Mouse (Mus musculus) fibroblast of lung, adult 2 months (primary cell): ENCODE data around the gene Gm8909.
A peak's percentile ranks its signal among the peaks of the same experiment; 100 is the strongest.
"Not testable (repeated sequence)": the region's sequence is repeated elsewhere in the genome, so short reads cannot be mapped to it uniquely, and the experiment has no call there.

ENCODE experiments used
- DNase-seq: peaks from one replicate; pipeline ENCODE4 v3.0.0-alpha.2; 2011; ENCODE audit warnings: low read depth

The Gm8909 gene

DNA sequence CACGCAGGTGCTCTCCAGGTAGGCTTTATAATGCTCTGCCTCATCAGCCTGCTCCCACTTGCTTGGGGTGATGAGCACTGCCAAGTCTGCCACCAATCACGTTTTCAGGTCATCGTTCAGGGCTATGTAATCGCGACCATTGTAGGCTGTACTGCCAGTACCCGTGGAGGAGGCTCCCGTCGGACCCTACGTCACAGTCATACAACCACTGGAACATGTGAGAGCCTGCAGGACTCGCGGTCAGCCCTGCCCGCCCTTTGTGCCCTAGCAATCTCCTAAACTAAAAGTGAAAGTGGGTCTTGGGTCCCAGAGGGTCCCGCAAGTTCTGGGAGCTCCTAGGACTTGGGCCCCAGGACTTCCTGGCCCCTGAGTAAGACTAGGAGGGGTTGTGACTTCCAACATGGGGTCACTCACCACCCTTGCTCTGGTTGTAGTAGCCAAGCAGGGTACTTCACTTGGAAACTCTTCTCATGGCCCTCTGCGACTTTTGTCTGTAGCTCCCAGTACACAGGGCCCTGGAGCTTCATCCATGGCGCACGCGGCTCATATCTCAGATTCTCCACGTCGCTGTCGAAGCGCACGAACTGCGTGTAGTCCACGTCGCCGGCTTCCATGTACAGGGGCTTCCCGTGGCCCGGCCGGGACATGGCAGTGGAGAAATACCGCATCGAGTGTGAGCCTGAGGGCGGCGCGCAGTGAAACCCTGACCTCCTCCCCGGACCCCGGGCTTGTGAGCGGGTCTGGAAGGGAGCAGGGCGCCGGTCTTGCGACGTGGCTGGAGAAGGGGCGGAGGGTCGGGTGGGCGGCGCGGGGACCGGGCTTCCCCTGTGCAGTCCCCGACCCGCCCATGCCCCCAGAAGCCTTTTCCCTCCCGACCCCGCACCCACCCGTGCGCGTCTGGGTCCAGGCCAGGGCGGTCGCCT, 6.9 kb downstream of the Gm8909 start:
- no peak for DNase-seq

DNA sequence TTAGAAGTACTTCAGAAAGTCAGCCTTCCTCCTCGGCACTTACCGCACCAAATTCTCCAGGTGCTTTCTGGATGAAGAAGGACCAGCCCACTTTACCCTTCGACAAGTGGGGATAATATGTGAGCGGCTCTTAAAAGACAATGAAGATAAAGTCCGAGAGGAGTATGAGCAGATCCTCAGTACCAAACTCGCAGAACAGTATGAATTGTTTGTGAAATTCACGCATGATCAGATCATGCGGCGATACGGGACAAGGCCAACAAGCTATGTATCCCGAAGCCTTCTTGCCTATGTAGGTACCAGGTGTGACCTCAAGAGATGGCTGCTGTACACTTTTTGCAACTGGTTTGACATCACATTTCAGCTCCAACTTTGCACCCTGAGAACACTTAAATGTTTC, 10.1 kb downstream of the Gm8909 start:
- DNase-seq, result not testable (repeated sequence)

DNA sequence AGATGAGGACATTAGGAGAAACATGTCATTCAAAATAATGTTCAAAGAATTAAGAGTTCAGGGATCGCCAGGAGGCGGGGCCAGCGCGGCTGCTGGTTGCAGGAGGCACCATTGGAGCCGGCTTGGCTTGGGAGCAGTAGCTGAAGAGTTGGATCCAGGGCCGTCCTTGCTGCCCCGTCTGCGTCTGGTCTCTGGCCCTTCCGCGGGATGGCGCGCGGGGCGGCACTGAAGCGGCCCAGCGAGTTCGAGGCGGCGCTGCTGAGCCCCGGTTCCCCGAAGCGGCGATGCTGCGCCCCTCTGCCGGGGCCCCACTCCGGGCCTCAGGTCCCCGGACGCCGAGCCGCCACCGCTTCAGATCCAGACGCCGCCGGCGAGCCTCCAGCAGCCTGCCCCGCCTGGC, 10.6 kb downstream of the Gm8909 start:
- DNase-seq, result not testable (repeated sequence)

DNA sequence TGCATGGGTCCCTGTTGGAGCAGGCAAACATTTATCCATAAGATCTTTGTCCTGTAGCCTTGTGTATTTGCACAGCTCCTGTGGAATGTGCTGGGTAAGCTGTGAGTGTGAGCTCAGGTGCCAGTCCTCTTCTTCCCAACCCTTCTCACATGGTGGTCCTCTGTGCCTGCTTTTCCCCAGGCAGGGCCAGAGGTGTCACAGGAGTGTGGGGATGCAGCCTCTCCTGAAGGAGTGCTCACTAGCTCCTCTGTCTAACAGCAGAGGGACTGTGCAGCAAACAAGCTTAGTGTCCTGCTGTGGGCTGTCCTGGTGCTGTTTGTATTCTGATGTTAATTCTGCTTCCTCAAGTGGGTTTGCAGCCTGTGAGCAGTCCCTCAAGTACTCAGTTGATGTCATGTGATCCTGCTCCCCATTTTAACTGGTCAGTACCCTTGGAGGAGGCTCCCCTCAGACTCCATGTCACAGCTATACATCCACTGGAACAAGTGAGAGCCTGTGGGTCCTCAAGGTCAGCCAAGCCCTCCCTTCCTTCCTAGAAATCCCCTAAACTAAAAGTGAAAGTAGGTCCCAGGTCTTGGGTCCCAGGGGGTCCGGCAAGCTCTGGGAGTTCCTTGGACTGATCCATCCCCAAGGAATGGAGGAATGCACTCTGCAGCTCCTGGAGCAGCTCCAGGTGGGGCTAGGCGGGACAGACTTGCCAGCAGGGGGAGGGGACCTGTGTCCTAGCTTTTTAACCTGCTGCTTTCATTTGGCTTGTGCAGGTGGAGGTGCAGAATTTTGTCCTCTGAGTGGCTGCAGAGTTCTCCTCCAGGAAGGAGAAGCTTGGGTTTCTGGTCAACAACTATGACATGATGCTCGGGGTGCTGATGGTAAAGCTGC, 13.8 kb downstream of the Gm8909 start:
- DNase-seq, result no peak

DNA sequence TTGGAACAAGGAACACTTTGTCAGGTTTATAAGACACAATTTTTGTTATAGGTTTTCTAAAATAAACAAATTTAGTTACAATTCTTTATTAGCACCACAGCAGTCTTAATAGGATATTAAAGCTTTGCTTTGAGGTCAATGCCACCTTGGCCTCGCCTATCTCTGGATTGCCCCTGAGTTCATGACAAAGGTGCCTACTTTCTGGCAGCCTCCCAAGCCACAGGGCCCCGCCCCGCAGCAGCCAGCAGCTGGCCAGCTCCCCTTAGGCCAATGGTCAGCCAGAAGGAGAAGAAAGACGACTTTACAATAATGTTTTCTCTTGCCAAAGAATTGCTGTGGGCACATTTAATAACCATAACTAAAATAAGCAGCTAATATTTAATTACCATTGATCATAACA, 17.1 kb downstream of the Gm8909 start:
- DNase-seq, result not testable (repeated sequence)

DNA sequence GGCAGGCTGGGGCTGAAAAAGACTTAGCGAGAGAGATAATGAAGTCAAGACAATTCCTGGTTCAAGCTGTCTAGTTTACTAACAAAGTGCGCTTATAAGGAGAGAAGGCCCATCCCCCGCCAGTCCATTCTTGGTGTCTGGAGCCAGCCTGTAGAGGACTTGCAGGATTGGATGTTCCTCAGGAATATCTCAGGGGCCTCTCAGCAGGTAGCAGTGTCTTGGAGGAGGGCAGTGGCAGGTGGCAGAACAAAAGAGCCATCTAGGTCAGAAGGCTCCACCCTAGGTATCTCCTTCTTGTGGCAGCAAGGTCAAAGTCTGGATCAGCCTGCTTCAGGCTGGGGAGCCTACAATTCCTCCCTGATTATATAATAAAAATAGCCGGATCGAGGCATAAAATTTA, 19.9 kb downstream of the Gm8909 start:
- DNase-seq, result not testable (repeated sequence)

DNA sequence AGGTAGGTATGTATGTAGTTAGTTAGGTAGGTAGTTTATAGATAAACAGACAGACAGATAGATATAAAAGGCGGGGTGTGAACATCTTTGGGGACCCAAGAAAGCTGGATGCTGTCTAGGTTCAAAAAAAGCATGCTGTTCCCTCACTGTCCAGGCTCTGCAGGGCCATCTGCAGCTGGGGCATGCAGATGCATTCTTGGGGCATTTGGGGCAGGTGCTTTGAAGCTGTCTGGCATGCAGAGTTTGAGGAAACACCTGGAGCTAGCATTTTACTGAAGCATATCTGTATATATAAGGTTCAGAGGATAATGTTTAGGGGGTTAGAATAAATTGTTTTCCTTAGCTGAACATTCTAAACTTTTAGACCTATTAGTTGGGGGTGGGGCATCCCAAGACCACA, 21.4 kb downstream of the Gm8909 start:
- DNase-seq, result not testable (repeated sequence)

DNA sequence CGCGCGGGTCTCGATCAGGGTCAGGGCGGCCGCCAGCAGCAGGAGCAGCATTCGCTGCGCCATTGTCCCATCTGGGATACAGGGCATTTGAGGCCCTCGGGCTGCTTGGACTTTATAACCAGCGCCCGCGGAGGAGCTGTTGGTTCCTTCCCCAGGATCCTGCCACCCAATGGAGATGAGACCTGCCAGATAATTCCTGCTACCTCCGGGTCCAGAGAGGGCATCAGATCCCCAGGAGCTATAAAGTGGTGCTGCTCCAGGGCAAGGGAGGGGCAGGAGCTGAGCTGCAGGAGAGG, 22.5 kb downstream of the Gm8909 start:
- not testable (repeated sequence) for DNase-seq

DNA sequence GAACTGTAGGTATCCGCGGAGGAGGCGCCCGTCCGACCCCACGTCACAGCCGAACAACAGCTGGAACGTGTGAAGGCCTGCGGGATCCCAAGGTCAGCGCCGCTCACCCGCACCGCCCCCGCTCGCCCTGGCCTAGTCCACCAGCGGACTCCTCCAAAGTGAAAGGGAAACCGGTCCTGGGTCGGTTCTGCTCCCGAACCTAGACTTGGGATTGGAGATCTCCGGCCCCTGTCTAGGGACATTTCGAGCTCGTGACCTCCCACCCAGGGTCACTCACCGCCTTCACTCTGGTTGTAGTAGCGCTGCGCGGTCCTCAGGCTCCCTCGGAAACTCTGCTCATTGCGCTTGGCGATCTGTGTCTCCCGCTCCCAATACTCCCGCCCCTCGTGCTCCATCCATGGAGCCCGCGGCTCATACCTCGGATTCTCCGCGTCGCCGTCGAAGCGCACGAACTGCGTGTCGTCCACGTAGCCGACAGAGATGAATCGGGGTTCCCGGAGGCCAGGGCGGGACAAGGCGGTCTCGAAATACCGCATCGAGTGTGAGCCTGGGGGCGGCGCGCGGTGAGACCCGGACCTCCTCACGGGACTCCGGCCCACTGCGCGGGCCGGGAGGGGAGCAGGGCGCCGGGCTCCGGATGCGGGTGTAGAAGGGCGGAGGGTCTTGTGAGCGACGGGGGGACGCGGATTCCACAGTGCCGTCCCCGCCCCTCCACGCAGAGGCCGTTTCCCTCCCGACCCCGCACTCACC, 23.1 kb downstream of the Gm8909 start:
- DNase-seq, result no peak

DNA sequence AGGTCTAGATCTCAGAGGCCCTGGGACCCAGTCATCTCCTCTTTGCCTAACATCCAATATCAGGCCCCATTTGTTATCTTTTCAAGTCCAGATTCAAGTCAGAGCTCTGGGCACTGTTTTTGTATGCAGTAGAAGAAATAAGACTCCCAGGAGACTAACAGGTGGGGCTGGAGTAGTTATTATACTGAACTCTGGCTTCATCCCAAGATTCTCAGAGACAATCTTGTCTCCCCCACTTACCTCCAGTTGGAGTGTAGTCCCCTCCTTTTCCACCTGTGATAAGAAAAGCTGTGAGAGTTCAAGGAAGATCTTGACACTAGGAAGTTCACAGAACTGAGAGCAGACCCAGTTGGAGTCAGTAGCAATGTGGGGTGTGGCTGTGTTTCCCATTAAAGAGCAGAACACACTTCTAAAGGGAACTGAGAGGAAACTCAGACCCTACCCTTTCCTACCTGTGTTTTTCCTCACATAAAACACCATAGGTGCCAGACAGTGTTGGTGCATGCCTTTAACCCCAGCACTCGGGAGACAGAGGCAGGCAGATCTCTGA, 32.0 kb downstream of the Gm8909 start:
- DNase-seq, result not testable (repeated sequence)

DNA sequence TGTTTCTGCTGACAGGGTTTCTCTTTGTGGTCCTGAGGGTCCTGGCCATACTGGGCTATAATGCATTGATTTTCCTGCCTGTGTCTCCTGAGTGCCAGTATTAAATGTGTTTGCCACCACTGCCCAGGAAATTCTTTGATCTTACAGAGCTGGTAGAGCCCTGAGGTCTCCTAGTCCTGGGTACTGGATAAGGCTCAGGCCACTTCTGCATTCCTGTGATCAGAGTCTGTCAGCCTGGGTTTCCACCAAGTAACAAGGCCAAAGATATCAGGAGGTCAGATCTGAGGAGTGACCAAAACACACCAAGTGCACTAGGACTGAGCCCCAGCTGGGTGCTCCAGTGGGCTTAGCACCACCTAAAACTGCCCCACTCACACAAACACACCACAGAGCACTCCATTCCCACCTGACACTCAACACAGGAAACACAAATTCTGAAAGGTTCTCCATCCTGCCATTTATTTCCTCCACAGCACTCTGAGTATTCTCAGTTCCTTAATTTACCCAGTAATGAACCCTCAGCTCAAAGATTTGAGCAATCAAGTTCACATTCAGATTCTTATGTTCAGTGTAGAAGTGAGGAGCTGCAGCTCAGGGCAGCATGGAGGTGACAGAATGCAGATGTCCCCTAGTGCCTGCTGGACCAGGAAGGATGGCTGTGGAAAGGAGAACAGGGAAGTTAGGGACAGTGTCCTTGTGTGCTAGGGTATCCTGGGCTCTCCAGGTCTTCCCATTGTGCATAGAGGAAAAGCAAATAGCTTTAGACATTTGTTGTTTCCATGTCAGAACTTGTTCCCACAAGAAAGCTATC, 32.7 kb downstream of the Gm8909 start:
- DNase-seq, result not testable (repeated sequence)

DNA sequence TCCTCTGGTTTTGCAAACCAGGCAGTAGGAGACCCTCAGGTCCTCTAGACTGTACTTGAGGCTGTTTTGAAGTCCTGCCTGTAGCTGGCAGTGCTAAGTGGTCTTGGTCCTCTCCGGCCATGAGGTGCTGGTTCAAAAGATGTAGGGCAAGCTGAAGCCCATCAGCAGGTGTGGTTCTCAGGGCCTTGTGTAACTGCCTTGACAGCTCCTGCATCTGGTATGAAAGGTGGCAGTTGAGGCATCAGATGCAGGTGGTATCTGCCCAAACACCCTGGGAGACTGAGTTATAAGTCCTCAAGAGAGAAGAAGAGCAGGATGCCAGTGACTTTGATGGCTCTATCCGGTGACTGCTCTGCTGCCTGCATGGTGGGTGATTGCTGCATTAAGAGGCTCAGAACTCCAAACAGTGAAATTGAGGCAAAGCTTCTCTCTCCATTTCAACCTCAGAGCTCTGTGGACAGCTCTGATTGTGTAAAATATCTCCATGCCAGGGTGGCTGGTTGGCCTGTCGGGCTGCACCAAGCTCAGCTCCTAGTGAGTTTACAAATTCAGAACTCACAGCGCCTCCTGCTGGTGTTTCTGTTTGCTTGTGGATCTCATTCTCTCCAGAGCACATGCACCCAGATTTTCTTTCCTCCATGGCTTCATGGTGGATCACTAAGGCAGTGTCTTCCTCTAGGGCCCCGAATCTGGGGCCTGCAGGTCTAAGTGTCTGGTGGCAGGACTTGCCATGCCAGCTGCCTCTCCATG, 36.6 kb downstream of the Gm8909 start:
- no peak for DNase-seq

DNA sequence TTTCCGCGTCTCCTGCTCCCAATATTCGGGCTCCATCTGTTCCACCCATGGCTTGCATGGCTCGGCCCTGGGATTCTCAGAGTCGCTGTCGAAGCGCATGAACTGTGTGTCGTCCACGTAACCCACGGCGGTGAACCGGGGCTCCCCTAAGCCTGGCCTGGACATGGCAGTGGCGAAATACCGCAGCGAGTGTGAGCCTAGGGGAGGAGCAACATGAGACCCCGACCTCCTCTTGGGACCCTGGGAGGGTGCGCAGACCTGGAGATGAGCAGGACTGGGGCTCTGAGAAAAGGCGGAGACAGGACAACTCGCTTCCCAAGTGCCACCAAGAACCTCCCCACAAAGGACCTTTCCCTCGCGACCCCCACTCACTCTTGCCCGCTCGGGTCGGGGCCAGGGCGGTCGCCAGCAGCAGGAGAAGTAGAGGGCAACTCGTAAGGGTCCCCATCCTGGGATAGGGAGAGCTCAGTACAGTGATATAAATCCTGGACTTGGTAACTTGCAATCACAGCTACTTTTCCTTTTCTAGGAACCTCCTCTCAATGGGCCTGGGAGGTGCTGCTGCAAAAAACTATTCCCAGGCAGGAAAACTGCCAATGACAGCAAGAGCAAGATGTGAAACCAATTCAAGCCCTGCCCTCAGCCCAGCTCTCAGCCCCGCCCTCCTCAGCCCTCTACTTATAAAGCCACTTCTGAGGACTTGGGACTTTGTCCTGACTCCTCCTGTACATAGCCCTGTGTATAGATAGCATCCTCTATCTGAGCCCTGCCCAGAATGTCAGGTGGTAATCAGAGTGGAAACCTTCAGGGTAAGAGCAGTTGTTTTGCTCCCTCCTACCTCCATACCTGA, 39.1 kb downstream of the Gm8909 start, which contains the start of gene Gm7030:
Gene Gm7030 (minus strand): TSS at position 458 of the 850 bp plus-strand sequence.
- DNase-seq, result not testable (repeated sequence)

DNA sequence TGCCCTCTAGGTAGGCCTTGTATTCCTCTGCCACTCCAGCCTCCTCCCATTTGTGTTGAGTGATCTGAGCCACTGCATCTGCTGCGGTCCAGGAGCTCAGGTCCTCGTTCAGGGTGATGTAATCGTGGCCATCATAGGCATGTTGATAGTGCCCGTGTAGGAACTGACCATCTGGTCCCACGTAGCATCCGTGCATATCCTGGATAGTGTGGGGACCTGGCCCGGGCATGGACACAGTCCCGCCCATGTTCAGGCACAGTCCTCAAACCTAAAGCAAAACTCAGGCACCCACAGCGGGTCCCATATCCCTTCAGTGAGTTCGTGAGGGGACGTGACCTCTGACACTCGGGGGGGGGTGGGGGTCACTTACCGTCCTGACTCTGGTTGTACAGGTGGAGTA, 39.8 kb downstream of the Gm8909 start:
- DNase-seq, result not testable (repeated sequence)

DNA sequence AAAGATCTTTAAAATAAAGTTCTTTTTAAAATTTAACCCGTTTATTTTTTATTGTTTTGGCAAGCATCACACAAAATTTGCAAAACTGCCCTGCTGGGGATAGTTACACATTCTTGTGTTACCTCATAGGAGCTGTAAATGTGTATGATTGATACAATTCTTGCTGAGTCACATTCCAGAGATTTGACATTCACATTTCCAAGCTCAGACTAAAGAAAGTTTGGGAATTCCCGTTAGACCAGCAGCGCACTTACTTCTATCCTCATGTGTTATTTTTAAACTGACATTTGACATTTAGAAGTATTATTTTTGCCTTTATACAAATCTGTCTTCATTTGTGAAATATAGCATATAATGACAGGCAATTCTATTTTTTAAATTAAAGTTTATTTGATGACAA, 44.2 kb downstream of the Gm8909 start:
- DNase-seq, result not testable (repeated sequence)

DNA sequence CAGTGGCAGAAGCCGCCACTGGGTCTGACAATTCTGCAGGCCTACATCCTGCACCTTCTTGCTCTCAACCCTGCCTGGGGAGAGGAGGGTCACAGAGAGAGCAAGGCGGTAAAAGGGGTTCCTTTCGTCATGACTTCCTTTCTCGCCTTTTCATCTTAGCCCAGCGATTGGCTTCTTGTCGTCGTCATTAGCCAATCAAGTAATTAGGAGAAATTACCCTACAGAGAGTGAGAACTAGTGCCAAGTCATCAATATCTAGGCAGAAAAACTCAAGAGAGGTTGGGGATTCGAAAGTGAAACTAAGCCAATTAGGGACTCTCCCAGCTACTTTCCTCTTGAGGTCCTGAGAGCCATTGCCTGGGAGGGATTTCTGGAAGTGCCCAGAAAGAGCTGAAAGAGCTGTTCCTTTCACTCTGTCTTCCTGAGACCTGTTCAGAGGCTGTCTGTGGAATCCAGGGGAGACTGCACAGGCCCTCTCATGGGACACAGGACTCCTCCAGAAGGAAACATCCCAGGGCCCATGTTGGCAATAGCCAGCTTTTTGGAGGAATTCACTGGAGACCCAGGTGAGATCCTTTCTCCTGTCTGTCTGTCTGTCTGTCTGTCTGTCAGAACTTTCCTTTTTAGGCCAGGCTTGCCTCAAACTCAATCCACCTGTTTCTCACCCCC, 46.9 kb downstream of the Gm8909 start, which contains the start of gene Gm19684:
Gene Gm19684 (plus strand): TSS at position 327 of the 669 bp plus-strand sequence.
- peak; percentile 36 for DNase-seq

DNA sequence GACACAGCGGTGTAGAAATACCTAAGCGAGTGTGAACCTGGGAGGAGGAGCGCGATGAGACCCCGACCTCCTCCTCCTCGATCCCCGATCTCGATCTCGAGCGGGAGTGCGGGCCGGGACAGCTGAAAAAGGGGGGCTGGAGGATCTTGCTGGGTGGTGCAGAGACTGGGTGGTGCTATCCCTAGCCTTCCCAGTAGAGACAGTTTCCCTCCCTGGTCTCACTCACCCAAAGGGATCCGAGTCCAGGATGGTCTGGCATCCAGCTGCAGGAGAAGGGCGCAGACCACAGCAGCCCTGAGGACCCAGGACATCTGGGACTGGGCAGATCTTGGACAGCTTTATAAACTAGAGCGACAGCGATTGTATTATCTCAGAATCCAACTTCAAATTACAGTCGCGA, 47.5 kb downstream of the Gm8909 start:
- DNase-seq, result not testable (repeated sequence)

DNA sequence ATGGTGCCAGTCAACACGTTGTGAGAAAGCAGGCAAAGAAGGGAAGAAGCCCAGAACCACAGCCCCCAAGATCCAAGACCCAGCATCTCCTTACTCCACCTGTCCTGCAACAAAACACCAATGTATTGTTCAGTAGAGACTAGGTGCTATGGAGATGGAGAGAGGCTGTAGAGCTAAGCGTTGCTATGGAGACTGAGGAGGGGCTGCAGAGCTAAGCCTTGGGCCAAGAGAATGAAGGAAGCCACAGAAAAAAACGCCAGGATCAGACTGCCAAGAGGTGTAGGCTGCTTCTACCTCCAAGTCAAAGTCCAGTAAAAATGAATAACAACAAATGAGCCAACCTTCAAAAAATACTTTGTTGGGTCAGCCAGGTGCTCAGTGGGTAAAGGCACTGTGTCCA, 51.8 kb downstream of the Gm8909 start:
- DNase-seq, result not testable (repeated sequence)
